Mouse (Mus musculus) forebrain, postnatal 0 days (tissue): ENCODE measurements around the gene Midn. TPM values are rescaled to one million over a fixed set of nuclear protein-coding genes. Genes with fewer than 3 reads are reported as not detected.

Experiments
- ATAC-seq: fragments of 200-750 bp; cut with Nextera tagmentation; 2 replicates; pipeline ENCODE4 v1.8.0; 2017; ENCODE audit warnings: mild to moderate bottlenecking, moderate library complexity
- DNase-seq: peaks from one replicate; pipeline ENCODE4 v3.0.0-alpha.2; 2015
- H3K27ac ChIP-seq: fragments of 300-500 bp; sonication (generic); 2 replicates; pipeline ENCODE4 v1.5.1; 2014; ENCODE audit warnings: low read depth, mild to moderate bottlenecking, antibody characterized with exemption, low read length, moderate library complexity, mixed read lengths
- H3K27me3 ChIP-seq: fragments of 300-500 bp; sonication (generic); 2 replicates; pipeline ENCODE4 v1.6.1; 2014; ENCODE audit warnings: mild to moderate bottlenecking, low read length, mixed read lengths; ENCODE audit not compliant: insufficient read depth
- H3K36me3 ChIP-seq: fragments of 300-500 bp; sonication (generic); 2 replicates; pipeline ENCODE4 v1.6.1; 2014; ENCODE audit warnings: mild to moderate bottlenecking, moderate library complexity; ENCODE audit not compliant: insufficient read depth
- H3K4me1 ChIP-seq: fragments of 300-500 bp; sonication (generic); 2 replicates; pipeline ENCODE4 v1.6.1; 2014; ENCODE audit warnings: antibody characterized with exemption; ENCODE audit not compliant: insufficient read depth
- H3K4me2 ChIP-seq: fragments of 300-500 bp; sonication (generic); 2 replicates; pipeline ENCODE4 v1.6.1; 2014; ENCODE audit warnings: low read depth, mild to moderate bottlenecking, moderate library complexity
- H3K4me3 ChIP-seq: fragments of 300-500 bp; sonication (generic); 2 replicates; pipeline ENCODE4 v1.5.1; 2014; ENCODE audit warnings: low read depth, low read length, mixed read lengths
- H3K9ac ChIP-seq: fragments of 300-500 bp; sonication (generic); 2 replicates; pipeline ENCODE4 v1.6.1; 2014; ENCODE audit warnings: mild to moderate bottlenecking
- H3K9me3 ChIP-seq: fragments of 300-500 bp; sonication (generic); 2 replicates; pipeline ENCODE4 v1.6.1; 2016; ENCODE audit warnings: low read length
- CTCF ChIP-seq: sonication (generic); IDR thresholded peaks from 2 replicates; pipeline ENCODE4 v1.5.1; 2016; ENCODE audit warnings: antibody characterized with exemption, control low read depth, low read depth
- WGBS: fragments of 180-500 bp; shearing (Covaris S2); extraction: QIAGEN DNeasy Blood & Tissue Kit; methylation state at CpG from one replicate; pipeline ENCODE4 v1.1.7; 2014; 5-methylcytosine and 5-hydroxymethylcytosine counted together
- polyA plus RNA-seq: library from polyadenylated mRNA; unstranded; fragments of >200 nt; fragmentation: Nextera tagmentation; extraction: Ambion mirVana; gene quantifications from 2 replicates; pipeline ENCODE4 v1.2.1, GENCODE M21; 2015
- total RNA-seq: library from RNA; depleted of rRNA; stranded (reverse); fragments of >200 nt; gene quantifications from 2 replicates; pipeline ENCODE4 v1.2.3, GENCODE M21; 2014

Midn gene
- total and polyA plus RNA-seq, 2 experiments from 2014 or later, result 19.3 to 120 TPM

DNA sequence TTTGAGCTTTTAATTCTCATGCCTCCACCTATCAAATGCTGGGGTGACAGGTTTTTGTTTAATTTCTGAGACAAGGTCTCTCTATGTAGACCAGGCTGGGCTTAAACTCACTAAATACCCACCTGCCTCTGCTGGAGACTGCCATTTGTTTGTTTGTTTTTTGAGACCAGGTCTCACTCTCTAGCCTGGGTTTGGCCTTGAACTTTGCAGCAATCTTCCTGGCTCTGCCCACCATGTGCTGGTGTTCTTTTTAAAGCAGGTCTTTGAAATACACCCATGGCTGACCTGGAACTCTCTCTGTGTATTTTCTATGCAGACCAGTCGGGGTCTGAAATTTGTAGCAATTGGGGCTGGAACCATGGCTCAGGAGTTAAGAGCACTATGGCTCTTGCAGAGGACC lies 12.4 kb upstream of the Midn start:
- ATAC-seq, result no peak

GRCm38 (mm10) chr10:80136179-80136951 lies 11.7 kb upstream of the Midn start:
- Histone ChIP-seq H3K4me1 (peaks cover 12% of the 10 kb centered on the region; the same call in 1 of the 2 replicates), H3K9me3 (no peaks in the 10 kb centered on the region), H3K36me3 (peaks cover 43% of the 10 kb centered on the region), H3K9ac (peak overlapping the region; percentile 93), H3K4me3 (peak overlapping the region; percentile 74), H3K4me2 (peak overlapping the region; percentile 93), H3K27ac (peak overlapping the region; percentile 96), H3K27me3 (no peaks in the 10 kb centered on the region)
- no peak for DNase-seq
- 21% methylated on average over 46 of the region's 49 CpGs for WGBS
- TF ChIP-seq CTCF, result no peak
- ATAC-seq, result no peak

More for the DNA sequence above, 12.4 kb upstream of the Midn start:
- Histone ChIP-seq H3K4me1 (peaks cover 12% of the 10 kb centered on the region; the same call in 1 of the 2 replicates), H3K27me3 (no peaks in the 10 kb centered on the region), H3K9ac (no peak overlapping the region), H3K4me2 (no peak overlapping the region), H3K27ac (no peak overlapping the region), H3K9me3 (no peaks in the 10 kb centered on the region), H3K4me3 (no peak overlapping the region), H3K36me3 (peaks cover 51% of the 10 kb centered on the region)
- WGBS, result 97% methylated on average over 1 of the region's 1 CpGs
- no peak for TF ChIP-seq CTCF
- DNase-seq, result no peak

- H3K4me1 ChIP-seq, result peaks cover 12% of the 10 kb centered on the region; the same call in 1 of the 2 replicates
- WGBS, result 7% methylated on average over 29 of the region's 29 CpGs
Observed at GRCm38 (mm10) chr10:80136952-80137625, 11.0 kb upstream of the Midn start.

DNA sequence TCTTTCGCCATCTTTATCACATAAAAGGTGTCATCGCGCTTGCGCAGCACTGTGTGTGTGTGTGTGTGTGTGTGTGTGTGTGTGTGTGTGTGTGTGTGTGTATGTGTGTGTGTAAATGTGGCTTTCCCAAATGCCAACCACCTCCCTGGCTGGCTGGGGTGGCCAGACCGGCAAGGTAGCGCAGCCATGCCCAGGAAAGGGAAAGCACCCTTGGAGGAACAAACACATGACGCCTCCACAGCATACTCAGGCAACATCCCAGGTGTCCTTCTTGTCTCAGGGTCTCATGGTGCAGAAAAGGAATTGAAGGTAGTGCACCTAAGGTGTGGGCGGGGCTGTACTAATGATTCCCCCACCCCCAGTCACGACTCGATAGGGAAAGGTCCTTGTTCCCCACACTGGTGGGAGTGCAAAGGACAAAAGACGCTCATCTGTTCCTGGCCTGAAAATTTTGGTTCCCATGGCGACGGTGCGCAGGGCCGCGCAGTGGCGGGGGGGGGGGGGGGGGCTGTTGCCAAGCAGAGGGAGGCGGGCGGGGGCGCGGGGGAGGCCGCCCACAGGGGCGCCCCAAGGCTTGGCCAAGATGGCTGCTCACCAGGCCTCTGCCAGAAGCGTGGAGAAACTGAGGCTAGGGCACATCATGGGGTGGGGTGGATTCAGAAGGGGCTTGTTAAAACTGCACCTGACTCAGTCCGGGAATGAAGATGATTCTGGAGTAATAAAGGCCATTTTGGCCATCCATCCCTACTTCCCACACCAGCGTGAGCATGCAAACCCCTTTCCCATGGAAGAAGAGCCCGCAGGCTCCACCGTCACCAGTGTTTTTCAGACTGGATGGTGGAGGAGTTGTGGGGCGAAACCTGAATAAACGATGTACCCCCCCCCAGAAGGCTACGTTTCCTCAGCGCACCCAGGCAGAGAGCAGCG lies 10.2 kb upstream of the Midn start:
- DNase-seq (peak; percentile 77), ATAC-seq (peak; percentile 3; the same call in 1 of the 2 replicates)
- WGBS, result 4% methylated on average over 32 of the region's 33 CpGs
- H3K9ac ChIP-seq, result peak overlapping the region; percentile 93
- peak overlapping the region; percentile 96 for H3K27ac ChIP-seq
- H3K36me3 ChIP-seq, result peaks cover 29% of the 10 kb centered on the region
- TF ChIP-seq CTCF, result no peak
- H3K27me3 ChIP-seq, result no peaks in the 10 kb centered on the region
- peak overlapping the region; percentile 74 for H3K4me3 ChIP-seq
- peaks cover 15% of the 10 kb centered on the region for H3K4me1 ChIP-seq
- H3K9me3 ChIP-seq, result no peaks in the 10 kb centered on the region
- peak overlapping the region; percentile 93 for H3K4me2 ChIP-seq

More at GRCm38 (mm10) chr10:80136952-80137625, 11.0 kb upstream of the Midn start:
- Histone ChIP-seq H3K4me3 (peak overlapping the region; percentile 74), H3K9me3 (no peaks in the 10 kb centered on the region), H3K9ac (peak overlapping the region; percentile 93), H3K27ac (peak overlapping the region; percentile 96), H3K36me3 (peaks cover 37% of the 10 kb centered on the region), H3K27me3 (no peaks in the 10 kb centered on the region), H3K4me2 (peak overlapping the region; percentile 93)
- peak; percentile 77 for DNase-seq
- peak; percentile 10; the same call in 1 of the 2 replicates for TF ChIP-seq CTCF
- peak; percentile 16; the same call in 1 of the 2 replicates for ATAC-seq

DNA sequence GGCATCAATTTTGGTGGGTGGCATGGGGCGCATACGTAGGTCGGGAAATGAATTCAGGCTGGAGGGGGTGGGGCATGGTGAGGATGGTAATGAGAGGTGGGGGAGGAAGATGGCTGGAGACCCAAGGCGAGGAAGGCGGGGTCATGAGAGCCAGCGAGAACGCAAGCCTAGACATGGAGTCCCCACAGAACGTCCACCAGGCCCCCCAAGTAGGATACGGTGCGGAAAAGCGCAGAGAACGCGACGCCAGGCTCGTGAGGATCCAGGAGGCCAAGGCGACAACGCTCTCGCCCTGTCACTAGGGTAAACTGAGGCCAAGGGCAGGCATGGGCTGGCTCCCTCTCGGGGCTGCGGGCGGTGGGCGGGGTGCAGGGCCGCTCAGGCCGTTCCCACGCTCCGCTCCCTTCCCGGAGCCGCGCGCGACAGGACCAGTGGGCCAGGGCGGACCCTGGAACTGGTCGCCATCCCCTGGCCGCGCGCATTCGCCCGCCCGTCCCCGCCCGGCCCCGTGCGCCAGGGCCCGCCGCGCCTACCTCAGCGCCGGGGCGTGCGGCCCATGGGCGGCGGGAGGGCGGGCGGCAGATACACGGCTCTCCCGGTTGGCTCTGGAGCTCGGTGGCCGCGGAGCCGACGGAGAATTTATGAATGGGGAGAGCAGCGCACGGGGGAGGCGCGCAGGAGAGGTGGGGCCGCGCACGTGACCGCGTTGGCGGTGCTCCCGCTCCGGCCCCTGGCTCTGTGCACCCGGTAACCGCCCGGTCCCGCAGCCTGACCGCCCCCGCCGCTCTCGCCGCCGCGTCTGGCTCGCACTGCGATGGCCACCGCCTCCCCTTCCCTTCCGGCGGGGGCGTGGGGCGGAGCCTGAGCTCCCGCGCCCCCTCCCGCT lies 9.3 kb upstream of the Midn start, which contains the start of gene Atp5d:
Gene Atp5d (plus strand): TSS at position 80 of the 886 bp plus-strand sequence.
- peak; percentile 88 for DNase-seq
- Histone ChIP-seq H3K27me3 (no peaks in the 10 kb centered on the region), H3K9ac (peak within 1 kb of the TSS; percentile 93), H3K4me2 (peak within 1 kb of the TSS; percentile 93), H3K36me3 (peaks cover 25% of the 10 kb centered on the region), H3K9me3 (no peaks in the 10 kb centered on the region), H3K27ac (peak within 1 kb of the TSS; percentile 96), H3K4me3 (peak within 1 kb of the TSS; percentile 74), H3K4me1 (peaks cover 17% of the 10 kb centered on the region)
- ATAC-seq, result peak; percentile 17
- WGBS, result 2% methylated on average over 74 of the region's 94 CpGs
- TF ChIP-seq CTCF, result 0 out of 2 replicates have a peak, but pooled peaks have one; percentile 5

DNA sequence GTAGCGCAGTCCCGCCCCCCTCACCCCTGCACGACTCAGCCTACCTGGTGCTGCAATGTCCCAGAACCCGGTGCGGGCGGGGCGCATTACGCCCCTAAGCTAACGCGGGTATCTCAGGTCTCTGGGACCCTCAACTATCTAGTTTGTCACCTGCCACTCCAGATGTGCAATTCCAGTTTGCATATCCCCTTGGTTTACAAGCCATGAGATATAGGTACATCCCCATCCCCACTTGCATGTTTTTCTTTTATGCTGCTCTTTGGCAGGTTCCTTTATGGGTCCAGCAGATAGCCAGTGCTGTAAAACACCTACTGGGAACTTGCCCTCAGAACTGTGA lies 8.7 kb upstream of the Midn start:
- Histone ChIP-seq H3K27ac (peak overlapping the region; percentile 96), H3K9ac (peak overlapping the region; percentile 93), H3K36me3 (peaks cover 23% of the 10 kb centered on the region), H3K4me2 (peak overlapping the region; percentile 93), H3K27me3 (no peaks in the 10 kb centered on the region), H3K4me3 (peak overlapping the region; percentile 74), H3K4me1 (peaks cover 17% of the 10 kb centered on the region), H3K9me3 (no peaks in the 10 kb centered on the region)
- no peak for TF ChIP-seq CTCF
- ATAC-seq (no peak), DNase-seq (no peak)
- under 1% methylated on average over 10 of the region's 10 CpGs for WGBS
